Mouse (Mus musculus): ENCODE measurements around the gene Nkapd1. TPM values are rescaled to one million over a fixed set of nuclear protein-coding genes. Genes with fewer than 3 reads are reported as not detected.

Gene Nkapd1
- total and polyA plus RNA-seq, 3 experiments: 10.4 to 20.2 TPM; not detected in 1

DNA sequence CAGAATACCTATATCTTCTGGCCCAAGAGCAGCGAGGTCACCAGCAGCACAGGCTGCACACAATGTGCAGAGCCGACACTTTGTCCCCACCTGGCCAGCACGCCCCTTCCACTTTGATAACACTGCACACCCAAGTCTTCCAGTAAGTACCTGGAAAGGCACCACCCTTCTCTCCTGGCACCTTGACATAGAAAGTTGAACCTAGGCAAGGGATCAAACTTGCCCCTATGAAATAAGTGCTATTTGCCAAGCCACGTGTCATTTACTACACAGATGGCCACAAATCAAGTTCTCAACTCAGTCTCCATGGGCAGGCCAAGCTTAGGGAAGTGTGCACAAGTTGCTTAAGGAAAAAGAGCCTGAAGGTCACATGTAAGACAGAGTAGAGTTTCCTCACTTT, 30.3 kb downstream of the Nkapd1 start:
- no peak overlapping the region for H3K9ac ChIP-seq (ENCODE audit: control insufficient read depth, low read depth, low read length, poor library complexity, severe bottlenecking)
- H3K79me2 ChIP-seq (ENCODE audit: control insufficient read depth, insufficient read depth, low read length, poor library complexity): no peaks in the 10 kb centered on the region
- H3K4me1 ChIP-seq (ENCODE audit: control insufficient read depth in 1 of 2, insufficient read depth in 2 of 2, low read length in 2 of 2): no peaks in the 10 kb centered on the region
- H3K27ac ChIP-seq (ENCODE audit: control insufficient read depth, low read depth, low read length): no peak overlapping the region
- no peak for TF ChIP-seq GABPA (IDR thresholded peaks at IDR 0.05; ENCODE audit: low read depth, low read length)
- no peak for TF ChIP-seq UBTF (IDR thresholded peaks at IDR 0.05; ENCODE audit: borderline replicate concordance, insufficient read depth, low read depth, low read length)
- no peak for TF ChIP-seq MYB (IDR thresholded peaks at IDR 0.05; ENCODE audit: low read depth, low read length)
- no peak for TF ChIP-seq RCOR1 (IDR thresholded peaks at IDR 0.05; ENCODE audit: low read depth, low read length)
- no peak for TF ChIP-seq ZKSCAN1 (IDR thresholded peaks at IDR 0.05; ENCODE audit: low read depth, low read length)
- no peak for TF ChIP-seq NELFE (IDR thresholded peaks at IDR 0.05; ENCODE audit: low read depth, low read length)
- H3K27me3 ChIP-seq (ENCODE audit: control insufficient read depth in 1 of 2, insufficient read depth in 2 of 2, low read length in 2 of 2): peaks cover 5 to 9% of the 10 kb centered on the region in 2 experiments
- H3K9me3 ChIP-seq (replicated peaks; ENCODE audit: insufficient read depth, low read length): no peaks in the 10 kb centered on the region
- no peak for DNase-seq (ENCODE audit: low read depth, low spot score)
- no peaks in the 10 kb centered on the region for H3K36me3 ChIP-seq (ENCODE audit: control insufficient read depth in 1 of 2, insufficient read depth in 2 of 2, low read length in 2 of 2)
- no peak overlapping the region for H3K4me3 ChIP-seq (ENCODE audit: control insufficient read depth in 1 of 2, insufficient read depth in 1 of 2, low read depth in 2 of 2, low read length in 2 of 2)

DNA sequence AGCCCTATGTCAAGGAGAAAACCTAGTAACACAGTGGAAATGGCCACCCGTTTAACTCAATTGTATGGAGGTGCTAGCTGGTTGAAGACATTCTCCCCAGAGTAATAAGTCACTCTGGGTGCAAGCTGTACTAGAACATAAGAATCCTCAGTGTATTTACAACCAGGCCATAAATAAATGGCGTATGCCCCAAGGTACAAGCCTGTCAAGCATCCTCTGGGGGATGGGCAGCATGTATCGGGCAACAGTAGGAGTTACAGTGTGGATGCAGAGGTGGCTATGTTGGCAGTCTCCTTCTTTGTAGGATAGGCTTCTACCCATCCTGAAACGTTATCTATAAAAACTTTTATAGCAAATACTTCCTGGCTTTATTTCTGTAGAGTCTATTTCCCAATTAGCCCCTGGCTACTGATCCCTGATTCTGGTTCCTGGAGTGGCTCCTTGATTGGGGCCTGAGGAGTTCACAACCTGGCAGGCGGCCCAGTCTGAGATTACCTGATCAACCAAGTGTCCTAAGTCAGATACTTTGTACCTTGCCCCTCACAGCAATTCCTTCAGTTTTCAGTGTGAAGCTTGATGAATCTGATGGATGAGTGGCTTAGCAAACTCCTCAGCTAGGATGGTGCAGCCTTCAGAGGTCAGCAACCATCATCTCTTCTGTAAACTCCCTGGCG, 32.0 kb downstream of the Nkapd1 start:
- H3K9me3 ChIP-seq (replicated peaks; ENCODE audit: insufficient read depth, low read length): no peaks in the 10 kb centered on the region
- H3K4me3 ChIP-seq (ENCODE audit: control insufficient read depth in 1 of 2, insufficient read depth in 1 of 2, low read depth in 2 of 2, low read length in 2 of 2): no peak overlapping the region
- no peak overlapping the region for H3K27ac ChIP-seq (ENCODE audit: control insufficient read depth, low read depth, low read length)
- H3K4me1 ChIP-seq (ENCODE audit: control insufficient read depth in 1 of 2, insufficient read depth in 2 of 2, low read length in 2 of 2): no peaks in the 10 kb centered on the region
- no peak overlapping the region for H3K9ac ChIP-seq (ENCODE audit: control insufficient read depth, low read depth, low read length, poor library complexity, severe bottlenecking)
- no peaks in the 10 kb centered on the region for H3K36me3 ChIP-seq (ENCODE audit: control insufficient read depth in 1 of 2, insufficient read depth in 2 of 2, low read length in 2 of 2)
- H3K27me3 ChIP-seq (ENCODE audit: control insufficient read depth in 1 of 2, insufficient read depth in 2 of 2, low read length in 2 of 2): peaks cover 11 to 17% of the 10 kb centered on the region in 2 experiments
- no peaks in the 10 kb centered on the region for H3K79me2 ChIP-seq (ENCODE audit: control insufficient read depth, insufficient read depth, low read length, poor library complexity)
- no peak for TF ChIP-seq HCFC1 (IDR thresholded peaks at IDR 0.05; ENCODE audit: low read depth, low read length)
- no peak for TF ChIP-seq POLR2AphosphoS2 (IDR thresholded peaks at IDR 0.05; ENCODE audit: low read length)
- TF ChIP-seq ELF1 (IDR thresholded peaks at IDR 0.05; ENCODE audit: low read depth, low read length): no peak
- TF ChIP-seq SMC3 (IDR thresholded peaks at IDR 0.05; ENCODE audit: low read depth, low read length): no peak
- TF ChIP-seq BHLHE40 (IDR thresholded peaks at IDR 0.05; ENCODE audit: borderline replicate concordance, low read depth, low read length): no peak
- no peak for TF ChIP-seq ZKSCAN1 (IDR thresholded peaks at IDR 0.05; ENCODE audit: low read depth, low read length)
- TF ChIP-seq MEF2A (IDR thresholded peaks at IDR 0.05; ENCODE audit: extremely low read depth, insufficient replicate concordance, low read depth, low read length, poor library complexity, severe bottlenecking): no peak
- TF ChIP-seq NRF1 (IDR thresholded peaks at IDR 0.05; ENCODE audit: insufficient read depth, low read depth, low read length, poor library complexity, severe bottlenecking): no peak
- no peak for TF ChIP-seq POLR2A (IDR thresholded peaks at IDR 0.05; ENCODE audit: control insufficient read depth in 1 of 2, insufficient read depth in 1 of 2, low read depth in 1 of 2, low read length in 2 of 2, poor library complexity in 1 of 2)
- TF ChIP-seq USF1 (IDR thresholded peaks at IDR 0.05; ENCODE audit: low read depth, low read length): no peak
- TF ChIP-seq POLR2AphosphoS5 (IDR thresholded peaks at IDR 0.05; ENCODE audit: borderline replicate concordance, low read depth, low read length): no peak
- TF ChIP-seq CTCF (IDR thresholded peaks at IDR 0.05 in 2 of 3, conservative IDR thresholded peaks at IDR 0.05 in 1 of 3; ENCODE audit: control insufficient read depth in 1 of 3, insufficient read depth in 1 of 3, low read depth in 2 of 3, low read length in 3 of 3, poor library complexity in 1 of 3, severe bottlenecking in 1 of 3): no peak
- TF ChIP-seq TBP (IDR thresholded peaks at IDR 0.05; ENCODE audit: low read depth, low read length): no peak
- no peak for TF ChIP-seq E2F4 (IDR thresholded peaks at IDR 0.05; ENCODE audit: borderline replicate concordance, low read depth, low read length)
- no peak for DNase-seq (ENCODE audit: low read depth, low spot score)
